Mouse (Mus musculus): ENCODE measurements at regions not wholly inside any gene's neighbourhood (a gene's known extent, or its start where the extent isn't known, plus 50 kb on each side); places are given as distances from the start of the nearest gene placed in this dataset.

GRCm38 (mm10) chr19:56108796-56109195 lies 178.1 kb upstream of the Habp2 start:
- DNase-seq, result no peak

- no peak for DNase-seq
Observed at GRCm38 (mm10) chr19:56115552-56116284, 171.2 kb upstream of the Habp2 start.

- no peak for DNase-seq
Observed at GRCm38 (mm10) chr19:56116285-56116680, 170.7 kb upstream of the Habp2 start.

DNA sequence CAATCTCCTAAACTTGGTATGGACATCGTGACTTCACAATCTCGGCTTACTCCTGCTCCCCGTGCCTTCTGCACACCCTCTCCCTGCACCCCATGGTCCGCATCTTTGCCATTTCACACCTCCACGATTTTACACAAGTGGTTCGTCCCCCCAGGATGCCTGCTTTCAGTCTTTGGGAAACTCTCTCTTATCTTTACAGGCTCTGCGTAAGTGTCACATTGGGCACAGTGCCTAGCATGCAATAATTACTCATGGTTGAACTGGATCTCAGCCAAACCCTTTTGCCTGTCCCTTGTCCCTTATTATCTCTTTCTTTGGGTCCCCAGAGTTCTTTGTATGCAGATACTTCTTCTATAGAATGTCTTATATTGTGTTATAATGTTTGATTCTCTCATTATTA lies 166.2 kb upstream of the Habp2 start:
- DNase-seq, result no peak

- DNase-seq, result no peak
Observed at GRCm38 (mm10) chr19:56122186-56122585, 164.8 kb upstream of the Habp2 start.

DNA sequence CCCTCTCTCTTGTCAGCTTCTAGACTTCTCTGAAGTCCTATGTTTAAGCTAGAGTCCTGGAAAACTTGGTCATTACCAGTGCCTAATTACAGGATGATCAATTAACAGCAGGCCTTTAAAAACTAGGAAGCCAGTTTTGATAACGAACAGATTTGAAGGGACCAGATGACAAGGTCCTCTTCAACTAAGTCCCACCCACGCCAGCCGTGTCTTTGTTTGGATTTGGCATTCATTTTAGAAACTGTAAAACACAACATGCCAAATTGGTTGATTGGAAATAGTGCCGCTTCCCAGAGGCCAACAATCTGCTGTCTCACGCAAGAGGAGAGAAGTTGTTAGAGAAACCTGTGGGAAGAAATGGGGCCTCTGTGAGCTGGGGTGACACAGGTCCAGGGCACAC lies 155.4 kb upstream of the Habp2 start:
- no peak for DNase-seq

- no peak for DNase-seq
Observed at GRCm38 (mm10) chr19:56132911-56133562, 153.9 kb upstream of the Habp2 start.

GRCm38 (mm10) chr19:56133565-56133964 lies 153.4 kb upstream of the Habp2 start:
- no peak for DNase-seq

GRCm38 (mm10) chr19:56134081-56134818 lies 152.7 kb upstream of the Habp2 start:
- DNase-seq, result no peak

DNA sequence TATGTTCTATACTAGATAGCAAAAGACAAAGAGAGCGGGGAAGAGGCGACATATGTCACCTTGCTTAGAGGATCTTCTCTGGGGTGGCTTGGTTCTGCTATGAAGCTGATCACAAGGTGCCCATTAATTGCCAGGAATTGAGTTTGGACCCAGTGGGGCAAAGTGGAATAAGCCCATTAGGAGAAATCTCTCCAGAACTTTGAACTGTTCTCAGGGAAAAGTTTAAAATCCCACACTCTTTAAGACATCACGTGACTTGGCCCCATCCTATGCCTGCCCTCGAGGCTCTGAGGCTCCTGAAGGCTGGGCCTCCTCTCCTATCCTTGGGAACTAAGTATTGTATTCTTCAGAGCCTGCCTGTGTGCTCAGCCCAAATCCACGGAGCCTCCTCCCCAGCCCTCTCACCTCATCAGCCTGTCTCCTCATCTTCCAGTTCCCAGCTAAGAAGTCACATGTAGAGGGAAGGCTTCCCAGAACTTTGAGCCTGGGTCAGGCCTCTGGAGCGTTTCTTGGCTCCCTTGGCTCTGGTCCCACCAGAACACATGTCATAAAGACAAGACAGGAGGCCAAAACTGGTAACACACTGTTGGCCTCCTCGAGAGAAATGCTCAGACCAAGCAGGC lies 151.5 kb upstream of the Habp2 start:
- DNase-seq, result no peak

DNA sequence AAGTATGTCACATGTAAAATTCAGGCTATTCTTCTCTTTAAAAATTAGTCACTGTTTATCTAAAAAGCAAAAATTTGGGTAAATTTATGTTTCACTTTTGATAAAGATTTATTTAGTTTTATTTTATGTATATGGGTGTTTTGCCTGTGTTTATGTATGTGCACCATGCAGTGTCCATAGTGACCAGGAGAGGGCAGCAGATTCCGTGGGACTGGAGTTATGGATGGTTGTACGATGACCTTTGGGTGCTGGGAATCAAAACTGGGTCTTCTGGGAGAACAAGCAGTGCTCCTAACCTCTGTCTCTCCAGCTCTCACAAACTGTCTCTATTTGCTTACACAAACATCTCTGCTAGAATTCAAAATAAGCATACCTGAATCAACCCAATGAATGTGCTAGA lies 146.4 kb upstream of the Habp2 start:
- no peak for DNase-seq

GRCm38 (mm10) chr19:56144221-56144620 lies 142.7 kb upstream of the Habp2 start:
- no peak for DNase-seq

DNA sequence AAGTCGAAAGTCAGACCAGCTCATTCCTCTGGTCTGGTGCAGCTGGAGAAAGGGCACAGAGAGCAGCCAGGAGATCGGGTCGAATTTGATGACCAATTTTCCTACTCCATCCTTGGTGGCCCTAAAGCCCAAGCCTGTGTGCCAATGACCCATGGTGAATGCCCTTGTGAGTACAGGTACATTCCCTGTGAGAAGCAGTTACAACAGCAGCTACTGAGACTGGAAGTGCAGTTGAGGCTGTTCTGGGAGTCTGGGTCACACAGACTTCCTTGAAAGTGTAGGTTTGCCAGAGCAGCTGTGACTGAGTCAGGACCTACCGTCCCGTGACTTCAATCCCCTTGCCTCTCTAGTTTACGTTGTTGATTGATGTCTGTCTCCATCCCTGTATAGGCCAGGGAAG lies 129.8 kb upstream of the Habp2 start:
- no peak for DNase-seq

DNA sequence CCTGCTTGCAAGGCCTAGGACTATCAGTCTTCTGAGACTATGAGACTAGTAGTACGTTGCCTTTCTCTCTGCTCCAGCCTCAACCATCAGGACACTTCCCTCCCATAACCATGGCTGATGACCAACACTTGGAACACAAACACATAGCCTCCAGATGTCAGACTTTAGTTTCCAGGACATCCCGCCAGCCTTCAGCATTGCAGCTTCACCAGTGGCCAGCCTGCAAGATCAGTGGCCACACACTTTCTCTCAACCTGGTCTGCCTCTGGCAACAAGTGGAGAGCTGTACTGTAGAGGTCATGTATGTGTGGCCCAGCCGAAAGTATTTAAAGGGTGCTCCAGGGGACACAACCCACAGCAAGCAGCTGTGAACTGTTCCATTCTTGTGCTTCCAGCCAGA lies 124.8 kb upstream of the Habp2 start:
- DNase-seq, result no peak

DNA sequence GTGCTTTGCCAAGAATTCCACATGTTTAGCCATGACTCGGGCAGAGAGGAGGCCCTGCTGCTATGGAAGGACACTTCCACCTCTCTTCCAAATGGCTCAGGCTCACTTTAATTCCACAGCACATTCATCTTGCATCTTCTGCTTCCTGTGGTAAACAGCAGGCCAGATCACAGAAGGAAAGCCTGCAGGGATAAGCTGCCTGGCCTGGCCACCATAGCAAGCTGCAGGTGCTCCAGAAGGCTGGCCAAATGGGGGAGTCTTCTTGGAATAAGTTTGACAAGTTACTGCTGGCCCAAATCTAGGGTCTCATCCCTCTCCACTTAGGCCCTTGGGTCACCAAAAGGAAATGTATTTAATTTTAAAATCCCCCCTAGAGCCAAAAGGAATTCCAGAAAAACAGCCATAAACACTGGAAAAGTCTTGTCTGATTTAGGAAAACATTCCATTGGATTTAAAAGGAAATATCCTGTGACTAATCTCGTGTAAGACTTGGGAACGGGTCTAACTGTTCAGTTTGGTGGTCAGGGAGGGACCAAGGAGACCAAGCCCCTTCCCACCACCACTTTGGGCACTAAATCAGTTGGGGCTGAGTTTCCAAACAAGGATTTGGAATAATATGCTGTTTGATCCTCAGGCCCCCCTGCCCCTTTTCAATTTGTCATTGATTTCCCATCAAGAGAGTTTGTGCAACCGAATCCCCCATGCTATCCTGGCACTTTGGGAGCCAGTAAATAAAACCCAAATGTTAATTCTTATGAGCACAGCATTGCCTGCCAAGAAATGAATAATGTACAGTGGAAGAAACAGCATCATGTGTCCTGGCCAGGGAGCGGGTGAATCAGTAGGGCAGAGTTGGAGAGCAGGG lies 117.6 kb upstream of the Habp2 start:
- DNase-seq, result no peak

GRCm38 (mm10) chr19:56169998-56170274 lies 117.0 kb upstream of the Habp2 start:
- DNase-seq, result no peak

DNA sequence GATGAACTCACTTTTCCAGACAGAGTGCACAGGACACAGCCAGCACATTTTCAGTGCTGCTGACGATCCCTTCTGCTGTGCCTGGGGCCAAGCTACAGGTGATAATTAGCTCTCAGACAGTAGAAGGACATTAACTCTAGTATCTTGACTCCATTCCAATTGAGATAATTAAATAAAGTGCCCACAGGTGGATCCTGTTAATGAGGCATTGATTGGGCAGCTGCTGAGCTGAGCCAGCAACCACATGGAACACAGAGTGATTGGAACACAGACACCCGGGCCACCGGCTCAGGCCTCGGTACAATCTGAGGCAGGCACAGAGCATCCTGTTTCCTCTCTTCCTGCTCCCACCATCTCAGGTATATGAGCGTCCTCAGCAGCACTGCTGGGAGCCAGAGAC lies 114.5 kb upstream of the Habp2 start:
- no peak for DNase-seq

DNA sequence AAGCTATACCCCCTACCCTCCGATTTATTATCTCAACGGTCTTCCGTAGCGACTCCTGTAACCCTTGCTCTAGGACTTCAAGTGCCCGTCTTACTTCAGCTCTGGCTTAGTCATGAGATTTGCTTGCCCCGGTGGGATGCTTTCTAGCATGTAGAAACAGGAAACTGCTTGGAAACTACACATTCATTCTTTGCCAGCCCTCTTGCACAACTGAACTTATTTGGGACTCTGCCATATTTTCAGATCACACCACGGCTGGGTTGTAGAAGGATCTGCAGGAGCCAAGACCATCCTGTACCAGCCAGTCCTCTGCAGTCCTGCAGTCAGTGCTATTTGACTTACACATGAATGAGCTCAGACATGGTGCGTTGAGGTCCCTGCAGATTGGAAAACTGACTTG lies 110.9 kb upstream of the Habp2 start:
- no peak for DNase-seq

DNA sequence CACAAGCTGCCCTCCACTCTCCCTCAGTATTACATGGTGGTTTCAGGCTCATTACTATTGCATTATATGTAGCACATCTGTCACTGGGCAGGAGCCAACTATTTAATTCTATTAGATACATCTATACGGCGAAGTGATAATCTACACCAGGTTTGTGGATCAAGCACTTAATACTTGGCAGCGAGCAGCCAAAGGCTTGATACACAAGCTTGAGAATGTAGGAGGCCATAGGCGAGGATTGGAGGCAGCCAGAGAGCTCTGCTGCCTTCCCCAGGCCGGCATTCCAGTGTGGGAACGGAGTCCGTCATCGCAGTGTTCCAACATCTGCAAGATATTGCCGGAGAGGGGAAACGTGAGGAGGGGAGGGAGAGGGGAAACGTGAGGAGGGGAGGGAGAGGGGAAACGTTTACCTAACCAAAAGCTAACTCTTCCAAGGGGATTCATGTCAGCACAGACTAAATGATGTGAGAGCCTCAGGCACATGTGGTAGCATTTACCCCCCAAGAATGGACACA lies 109.6 kb upstream of the Habp2 start:
- DNase-seq, result no peak

DNA sequence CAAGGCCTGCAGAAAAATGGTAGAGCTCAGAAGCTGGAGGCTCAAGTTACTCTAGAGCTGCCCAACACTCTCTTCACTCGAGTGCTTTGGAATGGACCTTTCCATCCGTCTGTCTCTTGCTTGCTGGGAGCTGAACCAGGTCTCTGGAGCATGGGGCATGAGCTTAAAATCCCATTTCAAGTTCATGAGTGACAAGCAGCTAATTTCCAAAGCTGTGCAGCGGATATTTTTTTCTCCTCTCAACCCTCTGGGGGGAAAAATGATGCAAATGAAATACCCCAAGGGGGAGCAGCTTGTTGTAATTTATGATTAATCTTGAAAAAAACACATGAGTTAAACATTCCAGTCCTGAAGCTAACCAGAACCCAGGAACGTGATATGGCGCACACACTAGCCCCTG lies 101.2 kb upstream of the Habp2 start:
- no peak for DNase-seq

DNA sequence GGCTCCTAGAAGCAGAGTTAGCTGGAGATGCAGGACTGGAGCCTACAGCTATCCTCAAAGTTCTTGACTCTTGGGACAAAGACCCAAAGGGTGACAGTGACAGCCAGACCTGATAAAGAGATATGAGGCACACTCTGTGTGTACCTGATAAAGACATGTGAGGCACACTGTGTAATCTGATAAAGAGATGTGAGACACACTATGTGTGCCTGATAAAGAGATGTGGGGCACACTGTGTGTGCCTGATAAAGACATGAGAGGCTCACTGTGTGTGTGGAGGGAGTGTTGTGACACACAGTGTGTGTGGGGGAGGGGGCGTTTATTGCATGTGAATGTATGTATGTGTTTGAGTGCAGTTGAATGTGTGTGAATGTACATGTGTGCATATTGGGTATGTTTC lies 97.8 kb upstream of the Habp2 start:
- DNase-seq, result no peak

- DNase-seq, result no peak
Observed at GRCm38 (mm10) chr19:56190222-56190621, 96.7 kb upstream of the Habp2 start.

Data from B cell, adult 2 months (primary cell).